Mouse (Mus musculus) olfactory bulb, adult 2 months (tissue): ENCODE measurements at regions not wholly inside any gene's neighbourhood (a gene's known extent, or its start where the extent isn't known, plus 50 kb on each side); places are given as distances from the start of the nearest gene placed in this dataset.

ENCODE experiments used
- H3K27ac ChIP-seq: fragments of 200-500 bp; 2 replicates; pipeline ENCODE4 v1.5.1; 2012; ENCODE audit warnings: low read depth, low read length; ENCODE audit not compliant: insufficient read depth
- H3K4me1 ChIP-seq: fragments of 200-500 bp; 2 replicates; pipeline ENCODE4 v1.6.1; 2012; ENCODE audit warnings: low read length; ENCODE audit not compliant: control insufficient read depth, insufficient read depth
- H3K4me3 ChIP-seq: fragments of 200-500 bp; 2 replicates; pipeline ENCODE4 v1.5.1; 2012; ENCODE audit warnings: mild to moderate bottlenecking, low read depth, low read length, moderate library complexity; ENCODE audit not compliant: insufficient read depth
- CTCF ChIP-seq: fragments of 200-500 bp; IDR thresholded peaks from 2 replicates; pipeline ENCODE4 v1.5.1; 2012; ENCODE audit warnings: low read depth, mild to moderate bottlenecking, low read length, moderate library complexity; ENCODE audit not compliant: insufficient read depth
- POLR2A ChIP-seq: fragments of 200-500 bp; IDR thresholded peaks from 2 replicates; pipeline ENCODE4 v1.6.1; 2012; ENCODE audit warnings: mild to moderate bottlenecking, low read depth, low read length, moderate library complexity; ENCODE audit not compliant: insufficient read depth
- WGBS: fragments of 180-500 bp; shearing (Covaris S2); methylation state at CpG from one replicate; pipeline ENCODE4 v1.1.7; 2018; 5-methylcytosine and 5-hydroxymethylcytosine counted together

DNA sequence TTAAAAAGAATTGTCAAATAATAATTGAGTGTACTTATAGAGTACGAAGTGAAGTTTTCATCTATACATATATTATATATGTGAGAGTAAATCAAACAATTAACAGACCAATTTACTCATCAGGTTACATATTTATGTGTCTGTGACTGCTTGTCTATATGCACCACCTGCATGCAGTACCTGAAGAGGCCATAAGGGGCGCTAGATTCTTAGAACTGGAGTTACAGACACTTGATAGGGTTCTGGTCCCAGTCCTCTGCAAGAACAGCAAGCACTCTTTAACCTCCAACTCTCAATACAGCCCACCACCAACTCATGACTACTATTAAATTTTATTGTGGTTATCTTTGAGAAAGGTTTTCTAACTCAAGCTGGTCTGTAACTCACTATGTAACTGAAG, 351.7 kb upstream of the Fam241a start:
- Histone ChIP-seq H3K4me1 (no peaks in the 10 kb centered on the region), H3K27ac (no peak overlapping the region), H3K4me3 (no peak overlapping the region)
- no peak for TF ChIP-seq POLR2A
- TF ChIP-seq CTCF = no peak
- 72% methylated on average over 2 of the region's 2 CpGs for WGBS

DNA sequence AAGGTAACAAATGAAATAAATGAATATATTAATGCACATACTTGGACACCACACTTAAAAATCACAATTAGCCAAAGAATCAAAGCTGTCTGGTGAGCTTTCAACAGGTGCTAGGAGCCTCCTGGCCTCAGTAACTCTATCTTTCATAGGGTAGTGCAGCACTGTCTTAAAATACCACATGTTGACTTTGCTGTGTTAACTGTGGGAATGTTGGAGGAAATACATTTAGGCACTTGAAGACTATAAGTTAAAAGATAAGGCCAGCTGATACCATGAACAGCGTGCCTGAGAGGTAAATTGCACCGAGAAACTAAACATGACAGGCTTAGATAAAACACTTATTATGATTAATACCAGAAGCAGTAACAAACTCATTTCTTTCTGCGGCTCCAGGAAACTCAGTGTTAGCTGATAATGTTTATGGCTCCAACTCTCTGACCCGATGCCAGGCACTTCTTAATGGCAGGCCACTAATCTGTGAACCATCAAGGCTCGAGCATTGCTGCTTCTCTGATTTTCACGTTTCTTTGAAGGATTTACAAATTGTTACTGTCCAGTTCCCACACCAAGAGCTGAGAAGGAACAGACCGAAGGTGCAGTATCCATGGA, 343.8 kb upstream of the Fam241a start:
- Histone ChIP-seq H3K4me3 (no peak overlapping the region), H3K27ac (no peak overlapping the region), H3K4me1 (peaks cover 2% of the 10 kb centered on the region; the same call in 1 of the 2 replicates)
- WGBS = 90% methylated on average over 7 of the region's 7 CpGs
- TF ChIP-seq CTCF (no peak), POLR2A (no peak)

DNA sequence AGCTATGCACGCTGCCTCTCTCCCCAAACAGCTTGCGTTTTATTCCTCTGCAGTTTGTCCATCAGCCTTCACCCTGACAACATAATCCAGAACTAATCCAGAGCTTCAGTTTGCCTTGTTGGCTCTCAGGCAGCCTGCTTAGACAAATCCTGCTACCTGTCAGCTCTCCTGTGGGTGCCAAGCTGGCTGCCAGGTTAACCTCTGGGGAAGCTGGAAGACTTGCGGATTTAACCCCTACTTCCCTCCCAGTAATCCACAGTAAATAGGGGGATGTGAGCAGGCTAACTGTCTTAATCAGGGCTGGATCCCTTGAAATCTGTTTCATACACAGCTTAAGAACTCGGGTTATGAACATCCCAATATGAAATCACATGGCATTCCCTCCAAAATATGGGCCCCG, 334.3 kb upstream of the Fam241a start:
- Histone ChIP-seq H3K4me1 (no peaks in the 10 kb centered on the region), H3K27ac (no peak overlapping the region), H3K4me3 (no peak overlapping the region; the same call in 1 of the 2 replicates)
- TF ChIP-seq CTCF (no peak), POLR2A (no peak)
- WGBS = 94% methylated on average over 5 of the region's 5 CpGs

DNA sequence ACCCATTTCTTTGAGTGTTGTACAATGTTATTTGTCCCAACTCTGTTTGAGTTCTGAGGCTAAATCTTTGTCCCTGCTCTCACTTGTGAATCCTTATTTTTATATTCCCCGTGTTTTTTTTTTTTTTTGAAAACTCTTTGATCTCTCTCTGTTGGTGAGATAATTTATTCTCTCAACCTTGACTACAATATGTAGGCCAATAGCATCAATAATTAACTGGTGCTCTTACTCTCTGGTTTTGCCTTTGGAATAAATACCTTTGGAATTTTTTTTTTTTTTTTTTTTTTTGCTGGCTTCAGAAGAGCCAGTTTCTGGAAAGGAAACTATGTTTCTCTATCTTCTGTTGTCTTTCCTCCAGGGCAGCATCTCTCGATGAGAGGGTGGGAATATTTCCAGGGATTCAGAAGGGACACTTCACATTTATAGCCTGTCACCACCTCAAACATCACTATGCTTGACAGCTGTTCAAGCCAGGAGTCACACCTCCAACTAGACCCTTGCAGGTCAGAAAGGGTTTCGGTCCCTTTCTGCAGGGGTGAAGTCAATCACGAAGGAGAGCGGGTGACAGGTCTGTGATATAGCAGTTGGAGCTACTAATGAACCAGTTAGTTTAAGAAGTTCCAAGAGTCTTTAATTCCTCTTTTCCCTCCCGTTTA, 330.9 kb upstream of the Fam241a start:
- no peak overlapping the region for H3K4me3 ChIP-seq
- no peak overlapping the region for H3K27ac ChIP-seq
- TF ChIP-seq CTCF (no peak), POLR2A (no peak)
- peaks cover 2% of the 10 kb centered on the region; the same call in 1 of the 2 replicates for H3K4me1 ChIP-seq
- 65% methylated on average over 6 of the region's 6 CpGs for WGBS

DNA sequence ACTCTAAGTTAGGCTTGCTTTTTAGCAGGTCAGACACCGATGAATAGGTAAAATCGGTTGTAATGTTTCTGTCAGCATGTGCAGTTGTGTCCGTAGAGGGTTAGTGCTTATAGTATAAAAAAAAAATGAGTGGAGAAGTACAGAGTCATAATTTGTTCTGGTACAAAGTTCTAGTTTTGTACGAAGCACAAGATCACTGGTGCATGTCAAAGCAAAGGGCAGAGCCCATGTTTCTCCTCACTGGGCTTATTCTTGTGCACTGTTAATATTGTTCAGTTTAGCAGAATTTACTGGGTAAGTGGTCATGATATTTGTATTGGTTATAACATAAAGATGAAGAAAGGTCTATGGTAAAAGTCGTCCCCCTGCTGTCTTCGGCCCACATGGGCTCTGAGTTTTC, 330.4 kb upstream of the Fam241a start:
- no peak for TF ChIP-seq POLR2A
- no peak for TF ChIP-seq CTCF
- Histone ChIP-seq H3K27ac (no peak overlapping the region), H3K4me1 (peaks cover 2% of the 10 kb centered on the region; the same call in 1 of the 2 replicates), H3K4me3 (no peak overlapping the region)
- WGBS = 92% methylated on average over 6 of the region's 6 CpGs

DNA sequence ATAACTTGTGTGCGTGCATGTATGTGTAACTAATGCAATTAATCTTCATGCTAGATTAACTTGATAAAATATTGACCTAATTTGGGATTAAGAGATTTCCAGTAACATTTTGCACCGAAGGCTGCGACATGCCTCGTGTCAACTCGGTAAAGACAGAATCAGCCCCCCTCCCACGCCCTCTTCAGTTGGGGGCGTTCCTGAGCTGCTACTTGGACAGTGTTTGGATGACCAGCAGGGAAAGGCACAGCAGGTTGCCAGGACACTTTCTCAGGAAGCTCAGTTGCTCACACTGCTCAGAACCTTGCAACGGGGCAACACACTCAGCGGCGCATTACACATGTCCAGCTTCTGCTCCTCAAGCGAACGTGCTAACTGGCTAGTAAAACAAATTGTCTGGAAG, 326.2 kb upstream of the Fam241a start:
- 25% methylated on average over 12 of the region's 12 CpGs for WGBS
- no peak for TF ChIP-seq CTCF
- no peak for TF ChIP-seq POLR2A
- peaks cover 2% of the 10 kb centered on the region; the same call in 1 of the 2 replicates for H3K4me1 ChIP-seq
- no peak overlapping the region for H3K4me3 ChIP-seq
- no peak overlapping the region for H3K27ac ChIP-seq

DNA sequence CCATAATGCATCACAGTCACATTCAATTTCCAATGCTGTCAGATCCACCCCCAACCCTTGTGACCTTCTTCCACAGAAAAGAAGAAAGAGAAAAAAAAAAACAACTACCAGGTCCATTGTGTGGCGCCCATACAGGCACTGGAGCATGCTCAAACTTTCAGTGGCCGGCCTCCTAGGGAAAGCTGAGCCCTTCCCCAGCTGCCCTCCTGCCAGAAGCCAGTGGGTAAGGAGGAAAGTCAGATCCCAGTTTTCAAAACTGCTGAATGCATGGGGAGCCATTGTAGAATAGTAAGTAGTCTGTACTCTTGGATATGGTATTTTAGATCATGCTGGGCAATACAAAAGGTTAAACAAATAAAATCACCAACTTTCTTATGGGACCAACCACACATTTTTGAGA, 325.5 kb upstream of the Fam241a start:
- TF ChIP-seq POLR2A (no peak), CTCF (no peak)
- WGBS = 63% methylated on average over 2 of the region's 2 CpGs
- Histone ChIP-seq H3K4me1 (peaks cover 2% of the 10 kb centered on the region; the same call in 1 of the 2 replicates), H3K4me3 (no peak overlapping the region), H3K27ac (no peak overlapping the region)

DNA sequence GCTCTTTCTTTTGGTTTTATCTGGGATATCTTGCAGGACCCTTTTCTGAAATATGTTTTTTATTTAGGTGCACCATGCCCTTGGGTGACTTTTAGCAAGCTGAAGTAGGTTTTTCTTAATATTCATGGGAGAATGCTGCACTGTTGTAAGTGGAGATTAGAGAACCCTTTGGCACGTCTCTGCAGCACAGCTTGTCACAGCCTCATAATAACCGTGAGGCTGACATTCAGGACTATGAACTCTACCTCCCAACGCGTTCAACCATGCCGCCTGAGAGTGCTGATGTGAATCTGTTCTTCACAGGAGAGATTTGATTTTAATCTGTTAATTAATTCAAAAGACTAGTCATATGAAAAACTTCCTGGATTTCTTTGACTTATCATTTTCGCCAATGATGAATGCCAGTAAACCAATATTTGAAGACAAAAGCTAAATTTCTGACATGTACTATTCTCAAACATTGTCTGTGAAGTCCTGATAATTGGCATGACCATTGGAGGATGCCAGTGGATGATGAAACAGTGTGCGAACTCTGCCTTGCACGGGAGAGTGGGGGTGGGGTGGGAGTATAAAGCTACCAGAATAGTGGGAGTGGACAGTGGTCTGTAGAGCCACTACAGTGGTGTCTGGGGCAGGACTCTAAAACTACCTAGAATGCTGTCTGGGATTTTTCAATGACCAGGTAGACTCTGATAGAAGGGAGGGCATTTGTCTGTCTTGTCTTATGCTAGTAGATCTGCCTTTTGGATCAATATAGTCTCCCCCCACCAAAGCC, 324.8 kb upstream of the Fam241a start:
- H3K4me1 ChIP-seq = peaks cover 2% of the 10 kb centered on the region; the same call in 1 of the 2 replicates
- no peak for TF ChIP-seq POLR2A
- no peak for TF ChIP-seq CTCF
- no peak overlapping the region for H3K27ac ChIP-seq
- no peak overlapping the region for H3K4me3 ChIP-seq
- WGBS = 85% methylated on average over 8 of the region's 8 CpGs

DNA sequence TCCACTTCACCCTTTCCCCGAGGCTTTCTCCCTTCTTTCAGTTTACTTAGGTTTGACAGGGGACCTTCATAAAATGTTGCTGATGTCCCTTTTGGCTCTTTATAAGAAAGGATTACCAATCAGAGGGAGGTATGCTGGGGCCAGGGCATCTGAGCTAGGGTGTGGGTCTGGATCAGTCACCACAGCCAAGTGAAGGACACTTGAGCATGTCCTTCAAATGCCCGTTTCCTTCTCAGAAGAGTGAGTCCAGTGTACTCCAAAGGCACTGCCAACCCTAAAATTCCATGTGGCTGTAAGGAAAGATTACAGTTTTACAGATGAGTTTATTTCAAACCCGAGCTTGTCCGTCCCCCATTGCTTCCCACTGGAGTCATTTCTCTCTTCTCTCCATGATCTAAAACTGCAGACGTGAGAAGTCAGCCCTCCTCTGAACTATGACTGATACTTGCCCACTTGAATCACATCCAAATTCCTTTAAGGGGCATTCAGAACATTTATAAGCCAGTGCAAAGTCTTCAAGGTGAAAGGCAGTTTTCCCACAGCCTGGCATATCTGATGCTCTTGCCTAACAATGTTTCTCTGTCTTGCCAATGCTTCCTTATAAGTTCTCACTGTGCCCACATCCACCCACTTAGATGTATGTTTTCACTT, 321.8 kb upstream of the Fam241a start:
- TF ChIP-seq CTCF = no peak
- no peak for TF ChIP-seq POLR2A
- Histone ChIP-seq H3K4me3 (no peak overlapping the region), H3K4me1 (peaks cover 2% of the 10 kb centered on the region; the same call in 1 of the 2 replicates), H3K27ac (no peak overlapping the region)
- 79% methylated on average over 5 of the region's 5 CpGs for WGBS

DNA sequence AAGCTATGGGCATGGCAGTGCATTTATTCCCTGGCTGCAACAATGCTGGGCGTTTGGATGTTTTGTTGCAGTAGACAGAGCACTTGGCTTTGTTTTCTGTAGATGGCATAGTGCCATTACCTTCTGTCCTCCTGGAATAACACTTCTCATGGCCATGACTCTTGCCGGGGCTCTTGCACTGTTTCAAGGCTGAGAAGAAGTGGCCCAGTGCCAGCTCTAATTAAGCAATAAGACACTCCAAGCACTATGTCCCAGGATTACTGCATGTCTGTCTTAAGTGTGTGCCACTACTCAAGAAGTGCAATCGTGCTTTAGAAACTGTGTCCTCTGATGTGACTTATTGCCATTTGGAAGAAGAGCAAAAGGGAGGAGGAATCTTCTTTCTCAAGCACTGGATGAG, 316.1 kb upstream of the Fam241a start:
- WGBS = 28% methylated on average over 3 of the region's 3 CpGs
- Histone ChIP-seq H3K4me1 (no peaks in the 10 kb centered on the region), H3K27ac (no peak overlapping the region), H3K4me3 (no peak overlapping the region)
- TF ChIP-seq POLR2A = no peak
- no peak for TF ChIP-seq CTCF
